Mouse (Mus musculus) hindbrain, embryonic 15.5 days (tissue): ENCODE measurements around the gene Zfp385b. TPM values are rescaled to one million over a fixed set of nuclear protein-coding genes. Genes with fewer than 3 reads are reported as not detected.
"Not testable (repeated sequence)": the region's sequence is repeated elsewhere in the genome, so short reads cannot be mapped to it uniquely, and the experiment has no call there.

ENCODE experiments used
- ATAC-seq: fragments of 200-750 bp; cut with Nextera tagmentation; 2 replicates; pipeline ENCODE4 v1.8.0; 2017; ENCODE audit warnings: low read depth, moderate number of reproducible peaks, moderate TSS enrichment; ENCODE audit not compliant: low FRiP score
- H3K27ac ChIP-seq: fragments of 300-500 bp; sonication (generic); replicated peaks from 2 replicates; pipeline ENCODE4 v1.5.1; 2015; ENCODE audit warnings: mild to moderate bottlenecking, inconsistent platforms
- H3K27me3 ChIP-seq: fragments of 300-500 bp; sonication (generic); 2 replicates; pipeline ENCODE4 v1.6.1; 2015; ENCODE audit warnings: control low read depth, inconsistent platforms
- H3K36me3 ChIP-seq: fragments of 300-500 bp; sonication (generic); 2 replicates; pipeline ENCODE4 v1.6.1; 2015; ENCODE audit warnings: control low read depth, inconsistent platforms
- H3K4me1 ChIP-seq: fragments of 300-500 bp; sonication (generic); replicated peaks from 2 replicates; pipeline ENCODE4 v1.6.1; 2015; ENCODE audit warnings: control low read depth, inconsistent platforms
- H3K4me2 ChIP-seq: fragments of 300-500 bp; sonication (generic); 2 replicates; pipeline ENCODE4 v1.6.1; 2015; ENCODE audit warnings: moderate library complexity, mild to moderate bottlenecking, inconsistent platforms
- H3K4me3 ChIP-seq: fragments of 300-500 bp; sonication (generic); 2 replicates; pipeline ENCODE4 v1.5.1; 2015; ENCODE audit warnings: mild to moderate bottlenecking, inconsistent platforms
- H3K9ac ChIP-seq: fragments of 300-500 bp; sonication (generic); 2 replicates; pipeline ENCODE4 v1.6.1; 2015; ENCODE audit warnings: inconsistent platforms
- H3K9me3 ChIP-seq: fragments of 300-500 bp; sonication (generic); 2 replicates; pipeline ENCODE4 v1.6.1; 2016; ENCODE audit warnings: control low read depth, inconsistent platforms
- WGBS: fragments of 180-500 bp; shearing (Covaris S2); methylation state at CpG from one replicate; pipeline ENCODE4 v1.1.7; 2015; 5-methylcytosine and 5-hydroxymethylcytosine counted together
- polyA plus RNA-seq: library from polyadenylated mRNA; unstranded; fragments of >200 nt; fragmentation: Nextera tagmentation; extraction: Ambion mirVana; gene quantifications from 2 replicates; pipeline ENCODE4 v1.2.1, GENCODE M21; 2015

Zfp385b gene
- polyA plus RNA-seq, 1 experiment from 2014 or later, result 12.9 TPM

- Histone ChIP-seq H3K9me3 (no peaks in the 10 kb centered on the region), H3K9ac (no peak overlapping the region), H3K4me1 (no peaks in the 10 kb centered on the region), H3K27ac (no peak overlapping the region), H3K27me3 (no peaks in the 10 kb centered on the region), H3K36me3 (no peaks in the 10 kb centered on the region), H3K4me2 (no peak overlapping the region), H3K4me3 (no peak overlapping the region)
- WGBS, result 89% methylated on average over 6 of the region's 6 CpGs
- no peak for ATAC-seq
These were observed 359.4 kb downstream of the Zfp385b start for GRCm38 (mm10) chr2:77460011-77460410.

GRCm38 (mm10) chr2:77458431-77458830 is 361.0 kb downstream of the Zfp385b start:
- no peak overlapping the region for H3K9ac ChIP-seq
- no peaks in the 10 kb centered on the region for H3K27me3 ChIP-seq
- no peak for ATAC-seq
- H3K36me3 ChIP-seq, result no peaks in the 10 kb centered on the region
- no peak overlapping the region for H3K4me2 ChIP-seq
- H3K9me3 ChIP-seq, result no peaks in the 10 kb centered on the region
- H3K4me1 ChIP-seq, result no peaks in the 10 kb centered on the region
- no peak overlapping the region for H3K27ac ChIP-seq
- WGBS, result 90% methylated on average over 6 of the region's 6 CpGs
- H3K4me3 ChIP-seq, result no peak overlapping the region

- Histone ChIP-seq H3K36me3 (no peaks in the 10 kb centered on the region), H3K9ac (no peak overlapping the region), H3K4me3 (no peak overlapping the region), H3K9me3 (no peaks in the 10 kb centered on the region), H3K4me2 (no peak overlapping the region), H3K27ac (no peak overlapping the region), H3K4me1 (no peaks in the 10 kb centered on the region), H3K27me3 (no peaks in the 10 kb centered on the region)
- 56% methylated on average over 1 of the region's 1 CpGs for WGBS
- ATAC-seq, result no peak
These were observed 362.3 kb downstream of the Zfp385b start for GRCm38 (mm10) chr2:77457120-77457519.

- Histone ChIP-seq H3K4me3 (no peak overlapping the region), H3K36me3 (no peaks in the 10 kb centered on the region), H3K27ac (no peak overlapping the region), H3K27me3 (no peaks in the 10 kb centered on the region), H3K9ac (no peak overlapping the region), H3K9me3 (no peaks in the 10 kb centered on the region), H3K4me2 (no peak overlapping the region), H3K4me1 (no peaks in the 10 kb centered on the region)
- 49% methylated on average over 4 of the region's 4 CpGs for WGBS
- ATAC-seq, result no peak
These were observed 362.8 kb downstream of the Zfp385b start for GRCm38 (mm10) chr2:77456602-77457001.

- Histone ChIP-seq H3K27me3 (no peaks in the 10 kb centered on the region), H3K9ac (no peak overlapping the region), H3K4me2 (no peak overlapping the region), H3K4me1 (0 out of 2 replicates have a peak, but pooled peaks cover under 1% of the 10 kb centered on the region), H3K27ac (no peak overlapping the region), H3K9me3 (no peaks in the 10 kb centered on the region), H3K36me3 (no peaks in the 10 kb centered on the region), H3K4me3 (no peak overlapping the region)
- ATAC-seq, result no peak
- WGBS, result 86% methylated on average over 7 of the region's 7 CpGs
These were observed 365.0 kb downstream of the Zfp385b start for GRCm38 (mm10) chr2:77454341-77454937.

GRCm38 (mm10) chr2:77453786-77454185 is 365.7 kb downstream of the Zfp385b start:
- Histone ChIP-seq H3K9ac (no peak overlapping the region), H3K4me3 (no peak overlapping the region), H3K4me1 (peaks cover 7% of the 10 kb centered on the region; the same call in 1 of the 2 replicates), H3K27me3 (no peaks in the 10 kb centered on the region), H3K27ac (no peak overlapping the region), H3K36me3 (no peaks in the 10 kb centered on the region), H3K4me2 (no peak overlapping the region), H3K9me3 (no peaks in the 10 kb centered on the region)
- ATAC-seq, result no peak
- 87% methylated on average over 3 of the region's 3 CpGs for WGBS

- H3K27ac ChIP-seq, H3K9me3 ChIP-seq, H3K4me3 ChIP-seq, H3K36me3 ChIP-seq, H3K4me2 ChIP-seq, H3K27me3 ChIP-seq, H3K9ac ChIP-seq: not testable (repeated sequence)
- 0 out of 2 replicates have a peak, but pooled peaks have one; percentile 14 for ATAC-seq
- peaks cover 16% of the 10 kb centered on the region for H3K4me1 ChIP-seq
- WGBS, result 37% methylated on average over 5 of the region's 5 CpGs
These were observed 369.4 kb downstream of the Zfp385b start for GRCm38 (mm10) chr2:77450017-77450416.

GRCm38 (mm10) chr2:77448951-77449480 is 370.4 kb downstream of the Zfp385b start:
- 24% methylated on average over 8 of the region's 8 CpGs for WGBS
- ATAC-seq, result no peak
- no peaks in the 10 kb centered on the region for H3K9me3 ChIP-seq
- peaks cover 16% of the 10 kb centered on the region for H3K4me1 ChIP-seq
- H3K27me3 ChIP-seq, result no peaks in the 10 kb centered on the region
- no peak overlapping the region for H3K9ac ChIP-seq
- no peak overlapping the region for H3K4me2 ChIP-seq
- no peaks in the 10 kb centered on the region for H3K36me3 ChIP-seq
- H3K4me3 ChIP-seq, result no peak overlapping the region
- H3K27ac ChIP-seq, result peak overlapping the region; percentile 55; the same call in 1 of the 2 replicates

- Histone ChIP-seq H3K9ac (no peak overlapping the region), H3K27me3 (no peaks in the 10 kb centered on the region), H3K27ac (no peak overlapping the region), H3K36me3 (no peaks in the 10 kb centered on the region), H3K4me3 (no peak overlapping the region), H3K4me1 (peaks cover 14% of the 10 kb centered on the region), H3K9me3 (no peaks in the 10 kb centered on the region), H3K4me2 (no peak overlapping the region)
- 92% methylated on average over 8 of the region's 8 CpGs for WGBS
- no peak for ATAC-seq
These were observed 375.2 kb downstream of the Zfp385b start for GRCm38 (mm10) chr2:77444282-77444681.

GRCm38 (mm10) chr2:77440591-77440990 is 378.8 kb downstream of the Zfp385b start:
- H3K27ac ChIP-seq, result no peak overlapping the region
- H3K36me3 ChIP-seq, result no peaks in the 10 kb centered on the region
- WGBS, result 96% methylated on average over 2 of the region's 2 CpGs
- 0 out of 2 replicates have a peak, but pooled peaks cover 4% of the 10 kb centered on the region for H3K4me1 ChIP-seq
- H3K27me3 ChIP-seq, result no peaks in the 10 kb centered on the region
- no peaks in the 10 kb centered on the region for H3K9me3 ChIP-seq
- H3K4me3 ChIP-seq, result no peak overlapping the region
- no peak overlapping the region for H3K9ac ChIP-seq
- H3K4me2 ChIP-seq, result no peak overlapping the region
- no peak for ATAC-seq

- no peak overlapping the region for H3K9ac ChIP-seq
- ATAC-seq, result peak; percentile 54; the same call in 1 of the 2 replicates
These were observed 383.1 kb downstream of the Zfp385b start for GRCm38 (mm10) chr2:77436241-77436759.

GRCm38 (mm10) chr2:77419476-77419875 is 400.0 kb downstream of the Zfp385b start:
- Histone ChIP-seq H3K4me3 (no peak overlapping the region), H3K9me3 (no peaks in the 10 kb centered on the region), H3K27me3 (no peaks in the 10 kb centered on the region), H3K4me2 (no peak overlapping the region), H3K27ac (no peak overlapping the region), H3K9ac (no peak overlapping the region), H3K4me1 (no peaks in the 10 kb centered on the region), H3K36me3 (no peaks in the 10 kb centered on the region)
- 57% methylated on average over 10 of the region's 10 CpGs for WGBS
- ATAC-seq, result no peak

More at GRCm38 (mm10) chr2:77436241-77436759, 383.1 kb downstream of the Zfp385b start:
- Histone ChIP-seq H3K36me3 (no peaks in the 10 kb centered on the region), H3K9me3 (no peaks in the 10 kb centered on the region), H3K4me2 (no peak overlapping the region), H3K4me3 (no peak overlapping the region), H3K27ac (no peak overlapping the region), H3K4me1 (0 out of 2 replicates have a peak, but pooled peaks cover 4% of the 10 kb centered on the region), H3K27me3 (no peaks in the 10 kb centered on the region)
- 37% methylated on average over 9 of the region's 9 CpGs for WGBS
